Mouse (Mus musculus): ENCODE data around the gene Ifi211. TPM values are rescaled to one million over a fixed set of nuclear protein-coding genes. Genes with fewer than 3 reads are reported as not detected.
"Not testable (repeated sequence)": the region's sequence is repeated elsewhere in the genome, so short reads cannot be mapped to it uniquely, and the experiment has no call there.

The Ifi211 gene
- total RNA-seq, 1 experiment from 2014 or later = 32.8 TPM

DNA sequence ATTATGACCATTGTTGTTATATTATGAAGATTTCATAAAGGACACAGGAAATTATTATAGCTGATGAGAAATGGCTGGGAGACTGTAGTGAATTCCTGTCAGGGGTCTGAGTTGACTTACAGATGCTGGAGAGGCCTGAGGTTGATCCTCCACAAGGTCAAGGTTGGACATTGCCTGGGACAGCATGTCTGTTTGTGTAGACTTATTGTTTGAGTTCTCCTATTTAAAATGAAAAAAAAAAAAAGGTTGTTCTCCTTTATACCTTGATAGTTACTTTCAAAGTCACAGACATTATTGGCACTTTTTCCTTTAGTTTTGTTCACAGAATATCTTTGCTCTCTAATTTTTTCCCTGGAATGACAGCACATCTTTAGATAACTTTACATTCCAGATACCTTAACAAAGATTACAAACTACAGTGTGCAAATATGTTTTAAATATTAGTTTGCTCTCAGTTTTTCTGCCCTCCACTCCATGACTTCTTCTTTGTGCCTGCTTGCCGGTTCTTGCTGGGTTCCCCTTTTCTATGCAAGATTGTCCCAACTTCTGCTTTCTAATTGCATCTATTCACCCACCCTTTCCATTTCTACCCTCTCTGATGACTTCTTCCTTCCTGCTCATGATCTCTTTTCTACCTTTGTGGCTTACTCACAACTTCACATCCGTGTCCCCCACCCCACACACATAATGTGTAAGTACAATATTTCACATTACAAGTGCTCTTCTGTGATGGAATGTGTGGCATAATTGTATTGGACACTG is 25.6 kb downstream of the Ifi211 start:
- peak; percentile 96 for ATAC-seq (replicated peaks; ENCODE audit: insufficient number of reproducible peaks, low FRiP score, low TSS enrichment, poor library complexity, severe bottlenecking)

GRCm38 (mm10) chr1:173880004-173880666 is 32.7 kb downstream of the Ifi211 start:
- ATAC-seq (replicated peaks; ENCODE audit: insufficient number of reproducible peaks, low FRiP score, low TSS enrichment, poor library complexity, severe bottlenecking) = peak; percentile 47

DNA sequence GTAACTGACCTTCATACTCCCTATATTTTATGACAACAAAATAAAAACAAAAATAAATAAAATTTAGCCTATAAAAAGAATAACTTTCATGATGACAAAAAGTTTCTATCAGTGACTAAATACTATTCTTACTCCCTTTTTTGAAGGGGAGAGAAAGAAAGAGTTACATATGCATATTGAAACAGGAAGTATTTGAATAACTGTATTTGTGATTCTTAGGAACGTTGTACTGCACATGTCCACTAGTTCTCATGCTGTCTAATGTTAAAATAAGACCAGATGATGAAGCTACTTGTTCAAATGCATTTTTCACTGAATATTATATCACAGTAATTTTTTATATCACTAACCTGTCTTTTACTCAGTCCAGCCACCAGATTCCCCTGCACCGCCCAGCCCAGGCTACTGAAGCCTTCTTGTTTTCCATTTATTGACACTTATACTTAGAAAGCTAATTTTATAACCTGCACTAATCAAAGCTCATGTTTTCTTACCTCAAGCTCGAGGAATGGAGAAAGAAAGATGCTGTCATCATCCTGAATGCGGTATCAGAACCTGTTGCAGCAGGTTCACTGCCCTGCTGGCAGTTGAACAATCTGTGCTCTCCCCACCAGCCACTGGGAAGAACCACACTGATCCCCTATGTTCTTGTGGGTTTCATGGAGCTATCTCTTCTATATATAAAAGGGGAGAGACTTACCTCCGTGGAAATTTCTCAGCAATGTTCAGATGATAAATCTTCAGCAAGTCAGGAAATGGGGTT is 33.4 kb downstream of the Ifi211 start:
- ATAC-seq (replicated peaks; ENCODE audit: insufficient number of reproducible peaks, low FRiP score, low TSS enrichment, poor library complexity, severe bottlenecking) = not testable (repeated sequence)

DNA sequence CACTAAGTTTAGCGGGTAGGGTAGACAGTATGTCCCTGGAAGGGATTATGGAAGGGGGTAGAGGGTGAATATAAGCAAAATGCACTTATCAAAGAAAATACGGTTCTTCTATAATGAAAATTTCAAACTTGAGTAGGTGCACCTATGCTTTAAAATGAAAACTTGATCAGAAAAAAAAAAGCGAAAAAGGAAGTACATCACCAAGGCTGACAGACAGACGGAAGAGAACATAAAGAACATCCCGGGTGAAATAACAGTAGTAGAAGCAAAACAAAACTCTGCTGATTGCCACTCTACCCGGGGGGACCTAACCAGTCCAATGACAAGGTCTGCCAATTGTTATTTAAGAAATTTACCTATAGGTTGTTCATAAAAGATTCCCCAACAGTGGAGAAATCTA is 34.6 kb downstream of the Ifi211 start:
- ATAC-seq (replicated peaks; ENCODE audit: insufficient number of reproducible peaks, low FRiP score, low TSS enrichment, poor library complexity, severe bottlenecking) = not testable (repeated sequence)

DNA sequence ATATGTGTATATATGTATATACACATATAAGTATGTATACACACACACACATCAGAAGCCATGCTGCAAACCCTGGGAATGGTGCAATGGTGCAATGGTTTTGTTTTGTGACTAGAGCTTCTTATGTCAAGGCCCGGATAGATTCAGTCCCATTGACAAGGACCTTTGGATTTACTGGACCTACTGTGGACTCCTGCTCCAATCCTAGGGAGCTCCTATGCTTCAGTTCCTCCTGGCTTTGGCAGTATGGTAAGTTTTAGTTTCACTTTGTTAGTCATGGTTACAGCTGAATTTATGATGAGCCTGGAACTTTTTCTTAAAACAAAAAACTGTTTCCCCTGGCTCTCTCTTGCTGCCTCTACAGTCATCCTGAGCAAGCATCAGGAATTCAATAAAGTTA is 35.7 kb downstream of the Ifi211 start:
- ATAC-seq (replicated peaks; ENCODE audit: insufficient number of reproducible peaks, low FRiP score, low TSS enrichment, poor library complexity, severe bottlenecking) = not testable (repeated sequence)

DNA sequence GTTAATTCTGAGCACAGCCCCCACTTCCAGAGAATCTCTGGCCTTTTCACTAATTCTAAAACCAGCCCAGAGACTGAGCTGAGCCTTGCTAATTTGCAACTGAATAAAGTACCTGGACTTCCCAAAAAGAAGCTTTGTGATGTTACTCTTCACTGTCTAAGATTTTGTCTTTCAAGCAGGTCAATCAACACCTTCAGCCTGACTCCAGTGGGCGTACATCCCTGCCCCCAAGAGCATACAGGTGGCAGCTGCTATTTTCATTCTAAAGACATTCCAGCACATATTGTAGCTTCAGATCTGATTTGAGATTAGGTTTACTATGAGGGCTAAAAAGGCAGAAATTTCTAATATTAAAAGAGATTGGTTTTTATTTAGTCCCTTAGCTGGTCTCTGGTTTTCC is 44.3 kb downstream of the Ifi211 start:
- ATAC-seq (replicated peaks; ENCODE audit: insufficient number of reproducible peaks, low FRiP score, low TSS enrichment, poor library complexity, severe bottlenecking) = not testable (repeated sequence)

DNA sequence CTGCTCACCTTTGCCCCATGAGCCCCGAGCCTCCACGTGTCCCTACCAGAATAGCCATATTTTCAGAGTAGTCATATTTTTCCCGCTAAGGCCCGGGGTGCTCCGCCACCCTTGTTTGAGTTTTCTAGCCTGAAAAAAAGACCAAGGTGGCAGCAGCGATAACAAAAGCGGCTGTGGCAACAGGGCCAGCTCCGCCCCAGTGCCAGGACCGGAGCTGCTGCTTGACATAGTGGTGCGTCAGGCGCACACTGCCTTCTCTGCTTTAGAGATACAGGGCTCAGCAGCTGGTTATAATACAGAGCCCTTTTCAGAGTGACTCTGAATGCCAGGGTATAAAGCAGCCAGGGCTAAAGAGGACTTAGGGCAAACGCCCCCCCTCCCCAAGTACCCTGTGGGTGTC is 46.3 kb downstream of the Ifi211 start:
- ATAC-seq (replicated peaks; ENCODE audit: insufficient number of reproducible peaks, low FRiP score, low TSS enrichment, poor library complexity, severe bottlenecking) = no peak

DNA sequence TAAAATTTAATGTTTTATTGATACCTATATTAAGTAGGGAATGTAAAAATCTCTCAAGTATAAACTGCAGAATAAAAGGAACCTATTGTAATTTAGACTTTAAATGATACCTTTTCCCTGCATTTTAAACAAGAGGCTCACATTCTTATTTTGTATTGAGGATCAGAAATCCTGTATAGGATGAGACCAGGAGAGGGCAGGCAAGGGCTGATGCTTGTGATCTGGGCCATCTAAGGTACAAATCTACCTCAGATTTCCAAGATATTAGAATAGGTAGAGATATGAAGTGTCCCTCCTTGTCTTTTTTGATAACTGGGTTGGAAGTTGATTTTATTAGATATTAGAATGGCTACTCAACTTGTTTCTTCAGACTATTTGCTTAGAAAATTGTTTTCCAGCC is 59.1 kb downstream of the Ifi211 start:
- ATAC-seq (replicated peaks; ENCODE audit: insufficient number of reproducible peaks, low FRiP score, low TSS enrichment, poor library complexity, severe bottlenecking) = not testable (repeated sequence)

- peak; percentile 31; the same call in 1 of the 2 replicates for ATAC-seq (replicated peaks; ENCODE audit: insufficient number of reproducible peaks, low FRiP score, low TSS enrichment, poor library complexity, severe bottlenecking)
Measured at GRCm38 (mm10) chr1:173852853-173853252, 60.0 kb downstream of the Ifi211 start.

Other genes starting within 250 kb of the Ifi211 start
- gene Ifi208, start 239.4 kb downstream of the Ifi211 start, total RNA-seq (2017) = 5.0 to 30.4 TPM (median 5.0 TPM) in 3 replicates
- gene Ifi207, start 171.3 kb downstream of the Ifi211 start, total RNA-seq (2017) = 27.5 to 53.9 TPM (median 45.4 TPM) in 3 replicates
- 160 to 239 TPM (median 218 TPM) in 3 replicates for gene Ifi204, start 146.1 kb downstream of the Ifi211 start, total RNA-seq (2017)
- 230 to 569 TPM (median 257 TPM) in 3 replicates for gene Mndal, start 29.4 kb upstream of the Ifi211 start, total RNA-seq (2017)
- gene Ifi203, start 29.6 kb upstream of the Ifi211 start, total RNA-seq (2017) = 55.5 to 174 TPM (median 84.6 TPM) in 3 replicates
- gene Ifi202b, start 69.7 kb upstream of the Ifi211 start, total RNA-seq (2017) = not detected in 3 replicates
- 1.2 to 8.4 TPM (median 4.2 TPM) in 3 replicates for gene Ifi205, start 118.8 kb upstream of the Ifi211 start, total RNA-seq (2017)
- gene Olfr433, start 127.7 kb upstream of the Ifi211 start, total RNA-seq (2017) = 0.49 TPM in 1 of 3 replicates, not detected in the others
- 0.10 to 0.21 TPM (median 0.19 TPM) in 3 replicates for gene Olfr432, start 136.2 kb upstream of the Ifi211 start, total RNA-seq (2017)
- gene Olfr430, start 153.6 kb upstream of the Ifi211 start, total RNA-seq (2017) = not detected in 3 replicates
- not detected in 3 replicates for gene Olfr429, start 171.3 kb upstream of the Ifi211 start, total RNA-seq (2017)
- not detected in 3 replicates for gene Olfr427, start 183.8 kb upstream of the Ifi211 start, total RNA-seq (2017)
- gene Olfr231, start 208.1 kb upstream of the Ifi211 start, total RNA-seq (2017) = not detected in 3 replicates
- not detected in 3 replicates for gene Olfr424, start 218.5 kb upstream of the Ifi211 start, total RNA-seq (2017)
- gene Olfr420, start 242.6 kb upstream of the Ifi211 start, total RNA-seq (2017) = not detected in 3 replicates

Measured in monocyte, adult 5-6 weeks (primary cell).